Mouse (Mus musculus) CH12.LX (cell line): ENCODE measurements at regions not wholly inside any gene's neighbourhood (a gene's known extent, or its start where the extent isn't known, plus 50 kb on each side); places are given as distances from the start of the nearest gene placed in this dataset.

ENCODE experiments used
- DNase-seq: peaks from one replicate; pipeline ENCODE4 v3.0.0-alpha.2; 2013; ENCODE audit errors: extremely low read depth
- H3K27ac ChIP-seq: 2 replicates; pipeline ENCODE4 v1.5.1; 2012; ENCODE audit warnings: low read depth, mild to moderate bottlenecking, control low read depth, moderate library complexity; ENCODE audit not compliant: insufficient read depth
- H3K27me3 ChIP-seq: replicated peaks from 2 replicates; pipeline ENCODE3; 2012; ENCODE audit warnings: inconsistent platforms
- H3K36me3 ChIP-seq, 2 experiments: replicated peaks in 1 of 2; 2 replicates each; pipeline versions ENCODE3 to v1.6.1; 2012; ENCODE audit warnings: inconsistent platforms in 1 of 2, low read length in 1 of 2, mild to moderate bottlenecking in 1 of 2, mixed read lengths in 1 of 2, moderate library complexity in 1 of 2; ENCODE audit not compliant: control insufficient read depth in 1 of 2, insufficient read depth in 1 of 2
- H3K4me1 ChIP-seq, 2 experiments: 2 replicates each; pipeline ENCODE4 v1.6.1; 2012; ENCODE audit warnings: inconsistent platforms in 1 of 2, moderate library complexity in 1 of 2; ENCODE audit not compliant: insufficient read depth in 2 of 2, control insufficient read depth in 1 of 2
- H3K4me2 ChIP-seq: 2 replicates; pipeline ENCODE4 v1.6.1; 2012; ENCODE audit warnings: low read depth, mild to moderate bottlenecking, control low read depth; ENCODE audit not compliant: poor library complexity, insufficient read depth, severe bottlenecking
- H3K4me3 ChIP-seq, 3 experiments: fragments of 150-350 bp in 1 of 3; sonication (generic) in 1 of 3; replicated peaks in 1 of 3; 2 replicates each; pipeline versions ENCODE3 to v1.5.1; 2011 to 2012; ENCODE audit warnings: low read depth in 2 of 3, low read length in 2 of 3, mild to moderate bottlenecking in 2 of 3, moderate library complexity in 2 of 3, control low read depth in 1 of 3, improper control_type of control experiment in 1 of 3, inconsistent platforms in 1 of 3, mixed read lengths in 1 of 3; ENCODE audit not compliant: poor library complexity in 1 of 3
- H3K79me2 ChIP-seq: replicated peaks from 2 replicates; pipeline ENCODE4 v1.6.1; 2012; ENCODE audit warnings: mild to moderate bottlenecking, moderate library complexity; ENCODE audit not compliant: control insufficient read depth, poor library complexity, insufficient read depth, severe bottlenecking; ENCODE audit errors: extremely low read depth
- H3K9ac ChIP-seq: 2 replicates; pipeline ENCODE4 v1.6.1; 2012; ENCODE audit warnings: low read depth, mild to moderate bottlenecking, control low read depth, moderate library complexity; ENCODE audit not compliant: insufficient read depth
- H3K9me3 ChIP-seq: replicated peaks from 2 replicates; pipeline ENCODE3; 2012; ENCODE audit warnings: low read length, inconsistent platforms, mixed read lengths
- BHLHE40 ChIP-seq: IDR thresholded peaks from 2 replicates; pipeline ENCODE4 v1.6.1; 2011; ENCODE audit warnings: mild to moderate bottlenecking, low read depth, low read length, improper control_type of control experiment
- CHD1 ChIP-seq: IDR thresholded peaks from 2 replicates; pipeline ENCODE4 v1.6.1; 2012; ENCODE audit warnings: low read depth, low read length, improper control_type of control experiment, inconsistent platforms
- CTCF ChIP-seq, 2 experiments: IDR thresholded peaks in 1 of 2; conservative IDR thresholded peaks in 1 of 2; 2 replicates each; pipeline ENCODE4 v1.5.1; 2011 to 2012; ENCODE audit warnings: low read depth in 2 of 2, low read length in 2 of 2, improper control_type of control experiment in 1 of 2, inconsistent platforms in 1 of 2, mild to moderate bottlenecking in 1 of 2, moderate library complexity in 1 of 2
- E2F4 ChIP-seq: IDR thresholded peaks from 2 replicates; pipeline ENCODE4 v1.6.1; 2011; ENCODE audit warnings: low read depth, low read length, improper control_type of control experiment; ENCODE audit not compliant: insufficient replicate concordance
- ELF1 ChIP-seq: IDR thresholded peaks from 2 replicates; pipeline ENCODE4 v1.6.1; 2014; ENCODE audit warnings: low read depth, mild to moderate bottlenecking, inconsistent platforms, low read length, improper control_type of control experiment
- EP300 ChIP-seq: IDR thresholded peaks from 2 replicates; pipeline ENCODE4 v1.6.1; 2011; ENCODE audit warnings: low read length, improper control_type of control experiment
- ETS1 ChIP-seq: conservative IDR thresholded peaks from 2 replicates; pipeline ENCODE4 v1.6.1; 2012; ENCODE audit warnings: low read depth, mild to moderate bottlenecking, inconsistent platforms, low read length, improper control_type of control experiment, moderate library complexity
- GABPA ChIP-seq: IDR thresholded peaks from 2 replicates; pipeline ENCODE4 v1.6.1; 2012; ENCODE audit warnings: low read depth, low read length, improper control_type of control experiment, inconsistent platforms; ENCODE audit not compliant: insufficient replicate concordance
- HCFC1 ChIP-seq: IDR thresholded peaks from 2 replicates; pipeline ENCODE4 v1.6.1; 2012; ENCODE audit warnings: low read depth, mild to moderate bottlenecking, inconsistent platforms, low read length, improper control_type of control experiment
- IRF4 ChIP-seq: IDR thresholded peaks from 2 replicates; pipeline ENCODE4 v1.6.1; 2014; ENCODE audit warnings: low read depth, mild to moderate bottlenecking, inconsistent platforms, low read length, improper control_type of control experiment
- JUN ChIP-seq: IDR thresholded peaks from 2 replicates; pipeline ENCODE4 v1.6.1; 2011; ENCODE audit warnings: low read depth, mild to moderate bottlenecking, low read length, improper control_type of control experiment, moderate library complexity; ENCODE audit not compliant: insufficient read depth
- JUND ChIP-seq: conservative IDR thresholded peaks from 2 replicates; pipeline ENCODE4 v1.6.1; 2011; ENCODE audit warnings: low read depth, low read length, improper control_type of control experiment
- MAFK ChIP-seq: IDR thresholded peaks from 2 replicates; pipeline ENCODE4 v1.6.1; 2011; ENCODE audit warnings: low read length, improper control_type of control experiment; ENCODE audit not compliant: insufficient replicate concordance
- MAZ ChIP-seq: IDR thresholded peaks from 2 replicates; pipeline ENCODE4 v1.6.1; 2012; ENCODE audit warnings: low read depth, mild to moderate bottlenecking, inconsistent platforms, low read length, improper control_type of control experiment, moderate library complexity
- MEF2A ChIP-seq: IDR thresholded peaks from 2 replicates; pipeline ENCODE4 v1.6.1; 2014; ENCODE audit warnings: low read depth, mild to moderate bottlenecking, inconsistent platforms, low read length, improper control_type of control experiment, borderline replicate concordance
- NRF1 ChIP-seq: IDR thresholded peaks from 2 replicates; pipeline ENCODE4 v1.6.1; 2014; ENCODE audit warnings: low read depth, mild to moderate bottlenecking, inconsistent platforms, low read length, improper control_type of control experiment, moderate library complexity
- PAX5 ChIP-seq: IDR thresholded peaks from 2 replicates; pipeline ENCODE4 v1.6.1; 2012; ENCODE audit warnings: low read length, inconsistent platforms, mixed read lengths
- POLR2A ChIP-seq: IDR thresholded peaks from 2 replicates; pipeline ENCODE4 v1.6.1; 2011; ENCODE audit warnings: low read depth, mild to moderate bottlenecking, improper control_type of control experiment, low read length
- POLR2AphosphoS2 ChIP-seq: IDR thresholded peaks from 2 replicates; pipeline ENCODE4 v1.6.1; 2011; ENCODE audit warnings: low read depth, low read length, improper control_type of control experiment
- RAD21 ChIP-seq: IDR thresholded peaks from 2 replicates; pipeline ENCODE4 v1.6.1; 2011; ENCODE audit warnings: low read depth, mild to moderate bottlenecking, low read length, improper control_type of control experiment, moderate library complexity
- SIN3A ChIP-seq: IDR thresholded peaks from 2 replicates; pipeline ENCODE4 v1.6.1; 2012; ENCODE audit warnings: low read length, improper control_type of control experiment, inconsistent platforms
- TBP ChIP-seq: conservative IDR thresholded peaks from 2 replicates; pipeline ENCODE4 v1.6.1; 2011; ENCODE audit warnings: low read depth, low read length, improper control_type of control experiment
- TCF12 ChIP-seq: IDR thresholded peaks from 2 replicates; pipeline ENCODE4 v1.6.1; 2014; ENCODE audit warnings: low read depth, mild to moderate bottlenecking, inconsistent platforms, low read length, improper control_type of control experiment
- USF1 ChIP-seq: IDR thresholded peaks from 2 replicates; pipeline ENCODE4 v1.6.1; 2014; ENCODE audit warnings: low read depth, mild to moderate bottlenecking, inconsistent platforms, low read length, improper control_type of control experiment
- USF2 ChIP-seq: conservative IDR thresholded peaks from 2 replicates; pipeline ENCODE4 v1.6.1; 2011; ENCODE audit warnings: low read depth, low read length, improper control_type of control experiment
- ZC3H11A ChIP-seq: IDR thresholded peaks from 2 replicates; pipeline ENCODE4 v1.6.1; 2012; ENCODE audit warnings: low read depth, mild to moderate bottlenecking, inconsistent platforms, low read length, improper control_type of control experiment
- ZKSCAN1 ChIP-seq: IDR thresholded peaks from 2 replicates; pipeline ENCODE4 v1.6.1; 2012; ENCODE audit warnings: low read depth, inconsistent platforms, low read length, improper control_type of control experiment, borderline replicate concordance
- dilution Hi-C: fragments of 300-500 bp; cut with MboI; formaldehyde crosslinking; loops from 2 replicates; pipeline ENCODE4 v1.14.3; 2020; ENCODE audit warnings: low sequenced_read_pairs; ENCODE audit not compliant: extremely low pct_unique_long_range_greater_than_20kb, extremely low pct_ligation_motif_present
- in situ Hi-C: fragments of 300-500 bp; cut with MboI; formaldehyde crosslinking; loops from 3 replicates; pipeline ENCODE4 v1.14.3; 2019; ENCODE audit warnings: low sequenced_read_pairs, low pct_ligation_motif_present, low pct_unique_long_range_greater_than_20kb, mixed read lengths

GRCm38 (mm10) chr14:17409497-17409896, 250.6 kb upstream of the Thrb start:
- Histone ChIP-seq H3K4me3 (no peak overlapping the region), H3K36me3 (no peaks in the 10 kb centered on the region), H3K27me3 (no peaks in the 10 kb centered on the region), H3K4me2 (peak overlapping the region; percentile 29; the same call in 1 of the 2 replicates), H3K27ac (no peak overlapping the region), H3K4me1 (peaks cover 19 to 51% of the 10 kb centered on the region in 2 experiments), H3K79me2 (no peaks in the 10 kb centered on the region), H3K9ac (no peak overlapping the region), H3K9me3 (no peaks in the 10 kb centered on the region)
- peak; percentile 39 for DNase-seq
- in situ Hi-C loops = loop anchor here (5.0 to 25.0 kb wide), 3 partner anchors 228 to 768 kb away; no protein-coding TSS in a partner anchor
- no peak for TF ChIP-seq SIN3A
- no peak for TF ChIP-seq ZC3H11A
- TF ChIP-seq MAZ = no peak
- no peak for TF ChIP-seq CTCF (conservative IDR thresholded peaks at IDR 0.05 in 1 of 2, IDR thresholded peaks at IDR 0.05 in 1 of 2; ENCODE audit: low read depth in 2 of 2, low read length in 2 of 2)
- no peak for TF ChIP-seq POLR2AphosphoS2
- no peak for TF ChIP-seq USF1
- no peak for TF ChIP-seq ZKSCAN1
- TF ChIP-seq JUN = peak; percentile 42; the same call in 1 of the 2 replicates
- no peak for TF ChIP-seq HCFC1
- TF ChIP-seq PAX5 = no peak
- TF ChIP-seq RAD21 = no peak
- TF ChIP-seq POLR2A = no peak
- TF ChIP-seq TCF12 = no peak
- peak; percentile 80 for TF ChIP-seq EP300
- TF ChIP-seq IRF4 = peak; percentile 80
- no peak for TF ChIP-seq MAFK
- no peak for TF ChIP-seq ELF1
- TF ChIP-seq CHD1 = no peak
- TF ChIP-seq BHLHE40 = peak; percentile 42; the same call in 1 of the 2 replicates
- peak; percentile 43; the same call in 1 of the 2 replicates for TF ChIP-seq ETS1
- 0 out of 2 replicates have a peak, but pooled peaks have one; percentile 31 for TF ChIP-seq JUND
- TF ChIP-seq GABPA = no peak
- TF ChIP-seq MEF2A = no peak
- TF ChIP-seq E2F4 = no peak
- no peak for TF ChIP-seq USF2
- TF ChIP-seq TBP = no peak
- TF ChIP-seq NRF1 = no peak
- dilution Hi-C loops = no loop called here
